Mouse (Mus musculus): ENCODE measurements around the gene Rere. TPM values are rescaled to one million over a fixed set of nuclear protein-coding genes. Genes with fewer than 3 reads are reported as not detected.

The Rere gene
- polyA plus RNA-seq, 1 experiment from 2014 or later, result 24.5 TPM

- DNase-seq (ENCODE audit: low spot score), result no peak
- H3K27ac ChIP-seq (replicated peaks), result no peak overlapping the region
- no peaks in the 10 kb centered on the region for H3K9me3 ChIP-seq (replicated peaks)
- H3K4me1 ChIP-seq, result peaks cover 34% of the 10 kb centered on the region
- peaks cover 16% of the 10 kb centered on the region; the same call in 1 of the 2 replicates for H3K36me3 ChIP-seq
- H3K27me3 ChIP-seq (ENCODE audit: low read depth, poor library complexity, severe bottlenecking), result no peaks in the 10 kb centered on the region
- no peak overlapping the region for H3K4me3 ChIP-seq
- WGBS, result 88% methylated on average over 3 of the region's 3 CpGs
These were observed 107.1 kb downstream of the Rere start for GRCm38 (mm10) chr4:150388518-150388917.

DNA sequence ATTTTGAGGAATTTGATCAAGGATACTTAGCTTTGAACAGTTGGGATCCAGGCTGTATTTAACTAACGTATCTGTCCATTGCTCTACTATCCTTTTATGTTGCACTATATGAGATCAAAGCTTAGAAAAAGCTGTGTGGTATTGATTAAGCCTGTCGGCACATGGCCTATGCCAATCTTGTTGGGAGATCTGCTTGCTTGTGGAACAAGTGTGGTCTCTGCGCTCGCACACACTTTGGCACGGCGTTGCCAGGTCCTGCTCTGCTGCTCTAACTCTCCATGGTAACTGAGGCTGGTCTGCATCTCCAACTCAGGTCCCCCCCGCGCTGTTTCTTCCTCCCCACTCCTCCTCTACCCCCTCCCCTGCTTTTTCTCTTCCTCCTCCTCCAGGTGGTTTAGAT is 112.2 kb downstream of the Rere start:
- no peak for DNase-seq (ENCODE audit: low spot score)
- Histone ChIP-seq H3K27me3 (ENCODE audit: low read depth, poor library complexity, severe bottlenecking) (no peaks in the 10 kb centered on the region), H3K36me3 (peaks cover 16% of the 10 kb centered on the region; the same call in 1 of the 2 replicates), H3K4me1 (peaks cover 71% of the 10 kb centered on the region), H3K4me3 (no peak overlapping the region), H3K9me3 (replicated peaks) (no peaks in the 10 kb centered on the region), H3K27ac (replicated peaks) (no peak overlapping the region)
- WGBS, result 66% methylated on average over 8 of the region's 8 CpGs

DNA sequence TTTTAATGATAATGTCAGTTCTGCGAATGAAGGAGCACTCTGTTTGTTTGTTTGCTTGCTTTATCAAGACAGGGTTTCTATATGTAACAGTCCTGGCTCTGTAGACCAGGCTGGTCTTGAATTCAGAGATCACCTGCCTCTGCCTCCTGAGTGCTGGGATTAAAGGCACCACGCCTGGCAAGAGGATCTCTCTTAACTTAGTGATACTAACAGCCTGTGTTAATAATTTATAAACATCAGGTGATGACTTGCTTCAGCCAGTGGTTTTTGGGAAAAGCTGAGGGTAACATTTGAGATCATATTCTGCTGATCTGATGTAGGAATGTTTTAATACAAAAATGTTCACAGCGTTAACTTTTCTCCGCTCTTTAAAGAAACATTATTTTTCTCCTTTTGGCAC is 112.6 kb downstream of the Rere start:
- H3K27ac ChIP-seq (replicated peaks), result no peak overlapping the region
- no peak overlapping the region for H3K4me3 ChIP-seq
- WGBS, result 84% methylated on average over 4 of the region's 4 CpGs
- no peaks in the 10 kb centered on the region for H3K27me3 ChIP-seq (ENCODE audit: low read depth, poor library complexity, severe bottlenecking)
- DNase-seq (ENCODE audit: low spot score), result no peak
- peaks cover 14% of the 10 kb centered on the region; the same call in 1 of the 2 replicates for H3K36me3 ChIP-seq
- peaks cover 72% of the 10 kb centered on the region for H3K4me1 ChIP-seq
- no peaks in the 10 kb centered on the region for H3K9me3 ChIP-seq (replicated peaks)

- Histone ChIP-seq H3K36me3 (no peaks in the 10 kb centered on the region), H3K4me1 (peaks cover 79% of the 10 kb centered on the region), H3K4me3 (no peak overlapping the region), H3K9me3 (replicated peaks) (no peaks in the 10 kb centered on the region), H3K27me3 (ENCODE audit: low read depth, poor library complexity, severe bottlenecking) (no peaks in the 10 kb centered on the region), H3K27ac (replicated peaks) (peak overlapping the region; percentile 78; the same call in 1 of the 2 replicates)
- DNase-seq (ENCODE audit: low spot score), result no peak
These were observed 114.9 kb downstream of the Rere start for GRCm38 (mm10) chr4:150396339-150396738.

DNA sequence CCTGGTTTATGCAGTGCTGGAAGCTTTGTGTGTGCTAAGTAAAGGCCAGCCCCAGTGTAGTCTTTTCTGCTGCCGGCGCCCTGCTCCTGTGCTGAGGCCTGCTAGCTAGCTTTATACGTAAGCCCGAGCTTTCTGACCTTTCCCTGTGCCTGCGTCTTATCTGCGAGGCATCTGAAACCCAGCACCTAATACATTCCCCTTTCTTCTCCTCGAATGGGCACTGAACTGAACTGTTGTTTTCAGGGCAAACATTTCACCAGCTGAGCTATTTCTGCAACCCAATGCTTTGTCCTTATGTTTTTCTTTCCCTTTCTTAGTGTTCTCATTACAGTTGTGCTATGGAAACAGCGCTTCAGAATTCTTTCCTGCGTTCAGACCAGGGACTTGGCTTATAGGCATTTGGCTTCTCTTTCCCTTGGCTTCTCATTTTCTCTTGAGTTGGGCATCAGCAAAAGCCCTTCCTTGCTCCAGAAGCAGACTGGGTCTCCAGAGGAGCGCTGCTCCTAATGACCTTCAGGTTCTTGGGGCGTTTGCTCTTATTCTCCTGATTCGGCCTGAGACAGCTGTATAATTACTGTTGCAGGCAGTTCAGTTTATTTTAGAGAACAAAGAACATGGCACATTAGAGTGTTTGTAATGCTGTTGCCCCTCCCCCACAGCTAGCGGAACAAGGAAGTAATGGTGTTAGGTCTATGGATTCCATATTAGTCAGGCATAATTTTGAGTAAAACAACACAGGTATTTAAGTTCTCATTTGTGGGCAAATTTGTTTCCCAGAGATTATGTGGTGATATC is 115.6 kb downstream of the Rere start:
- peaks cover 84% of the 10 kb centered on the region for H3K4me1 ChIP-seq
- no peaks in the 10 kb centered on the region for H3K9me3 ChIP-seq (replicated peaks)
- no peak overlapping the region for H3K4me3 ChIP-seq
- H3K27ac ChIP-seq (replicated peaks), result peak overlapping the region; percentile 78
- 31% methylated on average over 13 of the region's 13 CpGs for WGBS
- no peaks in the 10 kb centered on the region for H3K36me3 ChIP-seq
- H3K27me3 ChIP-seq (ENCODE audit: low read depth, poor library complexity, severe bottlenecking), result no peaks in the 10 kb centered on the region
- no peak for DNase-seq (ENCODE audit: low spot score)

DNA sequence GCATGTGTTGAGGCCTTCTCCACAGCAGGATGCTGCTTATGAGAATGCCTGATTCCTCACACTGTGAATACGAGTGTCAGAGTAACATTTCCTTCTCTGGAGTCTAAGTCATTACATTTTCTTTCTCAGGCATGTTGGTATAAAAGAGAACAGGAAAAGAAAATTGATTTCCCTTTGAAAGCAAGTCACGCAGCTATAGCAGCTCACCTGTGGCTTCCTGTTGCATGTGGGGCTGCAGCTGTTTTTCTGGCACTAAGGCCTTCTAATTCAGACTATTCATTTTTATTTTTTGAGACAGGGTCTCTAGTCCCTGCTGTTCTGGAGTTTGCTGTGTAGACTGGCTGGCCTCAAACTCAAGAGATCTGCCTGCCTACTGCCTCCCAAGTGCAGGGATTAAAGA is 117.6 kb downstream of the Rere start:
- peaks cover 85% of the 10 kb centered on the region for H3K4me1 ChIP-seq
- H3K4me3 ChIP-seq, result no peak overlapping the region
- WGBS, result 58% methylated on average over 2 of the region's 2 CpGs
- no peak for DNase-seq (ENCODE audit: low spot score)
- H3K27me3 ChIP-seq (ENCODE audit: low read depth, poor library complexity, severe bottlenecking), result no peaks in the 10 kb centered on the region
- H3K36me3 ChIP-seq, result no peaks in the 10 kb centered on the region
- no peaks in the 10 kb centered on the region for H3K9me3 ChIP-seq (replicated peaks)
- peak overlapping the region; percentile 33 for H3K27ac ChIP-seq (replicated peaks)

GRCm38 (mm10) chr4:150401830-150402607 is 120.6 kb downstream of the Rere start:
- no peaks in the 10 kb centered on the region for H3K27me3 ChIP-seq (ENCODE audit: low read depth, poor library complexity, severe bottlenecking)
- H3K36me3 ChIP-seq, result peaks cover 10% of the 10 kb centered on the region
- DNase-seq (ENCODE audit: low spot score), result no peak
- peaks cover 86% of the 10 kb centered on the region for H3K4me1 ChIP-seq
- no peaks in the 10 kb centered on the region for H3K9me3 ChIP-seq (replicated peaks)
- H3K4me3 ChIP-seq, result no peak overlapping the region
- WGBS, result 77% methylated on average over 13 of the region's 13 CpGs
- H3K27ac ChIP-seq (replicated peaks), result no peak overlapping the region

GRCm38 (mm10) chr4:150402608-150402985 is 121.2 kb downstream of the Rere start:
- peaks cover 80% of the 10 kb centered on the region for H3K4me1 ChIP-seq

DNA sequence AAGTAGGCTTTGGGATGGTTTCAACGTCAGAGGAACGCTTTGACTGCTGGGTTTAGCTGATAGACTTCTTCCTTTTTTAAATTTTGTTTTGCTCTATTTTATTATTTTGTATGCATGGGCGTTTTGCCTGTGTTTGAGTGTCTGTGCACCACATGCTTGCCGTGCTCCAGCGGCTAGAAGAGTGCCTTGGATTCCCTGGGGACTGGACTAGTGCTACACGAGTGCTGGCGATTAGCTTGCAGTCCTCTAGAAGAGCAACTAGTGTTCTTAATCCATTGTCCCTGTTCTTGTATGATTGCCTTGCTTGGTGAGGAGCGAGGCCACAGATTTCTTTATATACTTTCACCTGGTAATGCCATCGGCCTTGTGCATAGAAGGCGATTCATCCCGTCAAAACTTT is 122.5 kb downstream of the Rere start:
- no peaks in the 10 kb centered on the region for H3K9me3 ChIP-seq (replicated peaks)
- no peak overlapping the region for H3K4me3 ChIP-seq
- peaks cover 28% of the 10 kb centered on the region for H3K36me3 ChIP-seq
- H3K4me1 ChIP-seq, result peaks cover 67% of the 10 kb centered on the region
- peak overlapping the region; percentile 46 for H3K27ac ChIP-seq (replicated peaks)
- DNase-seq (ENCODE audit: low spot score), result no peak
- WGBS, result 63% methylated on average over 11 of the region's 11 CpGs
- no peaks in the 10 kb centered on the region for H3K27me3 ChIP-seq (ENCODE audit: low read depth, poor library complexity, severe bottlenecking)

More at GRCm38 (mm10) chr4:150402608-150402985, 121.2 kb downstream of the Rere start:
- 86% methylated on average over 4 of the region's 4 CpGs for whole genome bisulfite sequencing
- Histone ChIP-seq H3K4me3 (no peak overlapping the region), H3K9me3 (replicated peaks) (no peaks in the 10 kb centered on the region), H3K36me3 (peaks cover 15% of the 10 kb centered on the region), H3K27ac (replicated peaks) (no peak overlapping the region), H3K27me3 (ENCODE audit: low read depth, poor library complexity, severe bottlenecking) (no peaks in the 10 kb centered on the region)
- no peak for DNase-seq (ENCODE audit: low spot score)

GRCm38 (mm10) chr4:150404583-150404982 is 123.1 kb downstream of the Rere start:
- WGBS, result 45% methylated on average over 6 of the region's 6 CpGs
- no peak for DNase-seq (ENCODE audit: low spot score)
- Histone ChIP-seq H3K27me3 (ENCODE audit: low read depth, poor library complexity, severe bottlenecking) (no peaks in the 10 kb centered on the region), H3K36me3 (peaks cover 33% of the 10 kb centered on the region), H3K4me1 (peaks cover 60% of the 10 kb centered on the region), H3K27ac (replicated peaks) (peak overlapping the region; percentile 46), H3K4me3 (no peak overlapping the region), H3K9me3 (replicated peaks) (no peaks in the 10 kb centered on the region)

DNA sequence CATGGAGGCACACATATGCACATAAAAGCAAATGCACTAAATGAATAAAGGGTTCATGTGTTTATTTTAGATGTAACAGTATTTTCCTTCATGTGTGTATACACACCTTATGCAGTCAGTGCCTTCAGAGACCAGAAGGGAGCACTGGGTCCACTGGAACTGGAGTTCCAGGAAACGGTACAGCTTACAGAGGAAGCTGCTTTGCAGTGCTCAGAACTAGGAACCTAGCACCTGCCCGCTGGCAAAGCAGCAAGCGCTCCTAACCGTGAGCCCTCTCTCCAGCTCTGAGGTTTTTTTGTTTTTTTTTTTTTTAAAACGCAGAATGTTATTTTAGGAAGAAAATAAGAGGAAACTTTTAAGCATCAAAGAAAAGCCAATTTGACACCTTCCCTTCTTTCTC is 124.3 kb downstream of the Rere start:
- no peaks in the 10 kb centered on the region for H3K9me3 ChIP-seq (replicated peaks)
- DNase-seq (ENCODE audit: low spot score), result no peak
- no peak overlapping the region for H3K4me3 ChIP-seq
- no peaks in the 10 kb centered on the region for H3K27me3 ChIP-seq (ENCODE audit: low read depth, poor library complexity, severe bottlenecking)
- WGBS, result 73% methylated on average over 5 of the region's 5 CpGs
- peaks cover 43% of the 10 kb centered on the region for H3K36me3 ChIP-seq
- H3K27ac ChIP-seq (replicated peaks), result no peak overlapping the region
- H3K4me1 ChIP-seq, result peaks cover 57% of the 10 kb centered on the region

DNA sequence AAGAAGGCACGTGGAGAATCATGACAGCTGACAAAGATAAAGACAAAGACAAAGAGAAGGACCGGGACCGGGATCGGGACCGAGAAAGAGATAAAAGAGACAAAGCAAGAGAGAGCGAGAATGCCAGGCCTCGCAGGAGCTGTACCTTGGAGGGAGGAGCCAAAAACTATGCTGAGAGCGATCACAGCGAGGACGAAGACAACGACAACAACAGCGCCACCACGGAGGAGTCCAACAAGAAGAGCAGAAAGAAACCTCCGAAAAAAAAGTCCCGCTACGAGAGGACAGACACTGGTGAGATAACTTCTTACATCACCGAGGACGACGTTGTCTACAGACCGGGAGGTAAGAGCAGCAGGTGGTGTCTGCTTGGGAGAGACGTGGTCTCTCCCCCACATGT is 124.9 kb downstream of the Rere start:
- Histone ChIP-seq H3K27me3 (ENCODE audit: low read depth, poor library complexity, severe bottlenecking) (no peaks in the 10 kb centered on the region), H3K9me3 (replicated peaks) (no peaks in the 10 kb centered on the region), H3K4me1 (peaks cover 53% of the 10 kb centered on the region), H3K36me3 (peaks cover 45% of the 10 kb centered on the region), H3K27ac (replicated peaks) (peak overlapping the region; percentile 52), H3K4me3 (no peak overlapping the region)
- 63% methylated on average over 21 of the region's 21 CpGs for WGBS
- no peak for DNase-seq (ENCODE audit: low spot score)

- Histone ChIP-seq H3K4me3 (no peak overlapping the region), H3K27ac (replicated peaks) (no peak overlapping the region), H3K4me1 (peaks cover 50% of the 10 kb centered on the region), H3K36me3 (peaks cover 48% of the 10 kb centered on the region), H3K27me3 (ENCODE audit: low read depth, poor library complexity, severe bottlenecking) (no peaks in the 10 kb centered on the region), H3K9me3 (replicated peaks) (no peaks in the 10 kb centered on the region)
- no peak for DNase-seq (ENCODE audit: low spot score)
- WGBS, result 90% methylated on average over 6 of the region's 6 CpGs
These were observed 125.4 kb downstream of the Rere start for GRCm38 (mm10) chr4:150406821-150407220.

Measured in midbrain, embryonic 10.5 days (tissue).